Mouse (Mus musculus) erythroblast, embryonic 14.5 days (primary cell): ENCODE results near the gene Timm44.

Experiments
- GATA1 ChIP-seq: IDR thresholded peaks from 2 replicates; pipeline ENCODE4 v1.6.1; 2012; ENCODE audit warnings: low read length, inconsistent platforms, mixed read lengths
- TAL1 ChIP-seq: IDR thresholded peaks from 3 replicates; pipeline ENCODE4 v1.6.1; 2012; ENCODE audit warnings: low read length, inconsistent platforms, mixed read lengths

- no peak for TF ChIP-seq GATA1
- no peak for TF ChIP-seq TAL1
Measured at GRCm38 (mm10) chr8:4318124-4318523, 42.4 kb upstream of the Timm44 start.
